ENCODE assay signal across 8 mouse cellular contexts in genomic region chr3:132949791-132950528, GRCm38 (mm10). TPM values are rescaled to one million over a fixed set of nuclear protein-coding genes. Genes with fewer than 3 reads are reported as not detected.
DNase-seq lines count a peak whose midpoint lies in the region; ATAC-seq and TF ChIP-seq lines count a peak whose summit lies in the region.

Gene Npnt, minus strand, starts transcription at chr3:132950291.

- H3K9ac ChIP-seq in forebrain, embryonic 15.5 days (replicated peaks), result peak within 1 kb of the TSS; percentile 57
- peak within 1 kb of the TSS; percentile 45 for H3K9ac ChIP-seq in intestine, embryonic 14.5 days (ENCODE audit: low read length)
- H3K9ac ChIP-seq in stomach, postnatal 0 days (ENCODE audit: low read length), result peak within 1 kb of the TSS; percentile 67

- H3K4me2 ChIP-seq in forebrain, embryonic 15.5 days (replicated peaks), result peak within 1 kb of the TSS; percentile 93
- peak within 1 kb of the TSS; percentile 85 for H3K4me2 ChIP-seq in intestine, embryonic 14.5 days (ENCODE audit: low read length)
- peak within 1 kb of the TSS; percentile 98 for H3K4me2 ChIP-seq in stomach, postnatal 0 days (replicated peaks; ENCODE audit: low read depth)

- peak; percentile 50 for TF ChIP-seq CTCF in stomach, postnatal 0 days (IDR thresholded peaks at IDR 0.05; ENCODE audit: low read depth)

- H3K27me3 ChIP-seq in forebrain, embryonic 15.5 days, result 0 out of 2 replicates have a peak, but pooled peaks cover 4% of the 10 kb centered on the region
- no peaks in the 10 kb centered on the region for H3K27me3 ChIP-seq in intestine, embryonic 14.5 days (replicated peaks; ENCODE audit: control insufficient read depth, insufficient read depth, low read length)
- peaks cover 40% of the 10 kb centered on the region for H3K27me3 ChIP-seq in limb, embryonic 10.5 days (ENCODE audit: low read depth, poor library complexity, severe bottlenecking)
- peaks cover 44% of the 10 kb centered on the region for H3K27me3 ChIP-seq in midbrain, embryonic 10.5 days (ENCODE audit: low read depth, poor library complexity, severe bottlenecking)
- H3K27me3 ChIP-seq in stomach, postnatal 0 days (ENCODE audit: control insufficient read depth, insufficient read depth, low read length), result no peaks in the 10 kb centered on the region

- ATAC-seq in forebrain, embryonic 15.5 days (replicated peaks), result peak; percentile 92
- ATAC-seq in intestine, embryonic 14.5 days (replicated peaks; ENCODE audit: low FRiP score, low TSS enrichment, low read depth), result peak; percentile 87
- peak; percentile 83 for ATAC-seq in stomach, postnatal 0 days (ENCODE audit: low FRiP score, low TSS enrichment)

- under 1% methylated on average over 59 of the region's 82 CpGs for WGBS in forebrain, embryonic 15.5 days
- WGBS in intestine, embryonic 14.5 days, result under 1% methylated on average over 64 of the region's 82 CpGs
- under 1% methylated on average over 78 of the region's 82 CpGs for WGBS in limb, embryonic 10.5 days
- WGBS in midbrain, embryonic 10.5 days, result under 1% methylated on average over 74 of the region's 82 CpGs
- WGBS in stomach, postnatal 0 days, result under 1% methylated on average over 57 of the region's 82 CpGs

- peak within 1 kb of the TSS; percentile 65 for H3K4me3 ChIP-seq in forebrain, embryonic 15.5 days
- peak within 1 kb of the TSS; percentile 67 for H3K4me3 ChIP-seq in intestine, embryonic 14.5 days (ENCODE audit: low read depth, low read length)
- peak within 1 kb of the TSS; percentile 82 for H3K4me3 ChIP-seq in limb, embryonic 10.5 days
- H3K4me3 ChIP-seq in midbrain, embryonic 10.5 days, result peak within 1 kb of the TSS; percentile 78
- H3K4me3 ChIP-seq in stomach, postnatal 0 days (ENCODE audit: low read depth, low read length), result peak within 1 kb of the TSS; percentile 67

- H3K4me1 ChIP-seq in forebrain, embryonic 15.5 days, result peaks cover 16% of the 10 kb centered on the region
- H3K4me1 ChIP-seq in intestine, embryonic 14.5 days (replicated peaks; ENCODE audit: control insufficient read depth, insufficient read depth, low read length), result peaks cover 12% of the 10 kb centered on the region; the same call in 1 of the 2 replicates
- peaks cover 33% of the 10 kb centered on the region for H3K4me1 ChIP-seq in limb, embryonic 10.5 days
- H3K4me1 ChIP-seq in midbrain, embryonic 10.5 days, result peaks cover 26% of the 10 kb centered on the region
- H3K4me1 ChIP-seq in stomach, postnatal 0 days (replicated peaks; ENCODE audit: control insufficient read depth, insufficient read depth), result no peaks in the 10 kb centered on the region; the same call in 1 of the 2 replicates

- no peaks in the 10 kb centered on the region for H3K36me3 ChIP-seq in forebrain, embryonic 15.5 days
- H3K36me3 ChIP-seq in intestine, embryonic 14.5 days (ENCODE audit: control insufficient read depth, insufficient read depth, low read length), result no peaks in the 10 kb centered on the region
- H3K36me3 ChIP-seq in limb, embryonic 10.5 days, result no peaks in the 10 kb centered on the region
- H3K36me3 ChIP-seq in midbrain, embryonic 10.5 days, result no peaks in the 10 kb centered on the region
- H3K36me3 ChIP-seq in stomach, postnatal 0 days (ENCODE audit: control insufficient read depth, insufficient read depth, low read length), result no peaks in the 10 kb centered on the region

- no peak within 1 kb of the TSS for H3K27ac ChIP-seq in forebrain, embryonic 15.5 days (replicated peaks)
- H3K27ac ChIP-seq in intestine, embryonic 14.5 days (ENCODE audit: low read depth), result no peak within 1 kb of the TSS
- peak within 1 kb of the TSS; percentile 78 for H3K27ac ChIP-seq in limb, embryonic 10.5 days
- peak within 1 kb of the TSS; percentile 79 for H3K27ac ChIP-seq in midbrain, embryonic 10.5 days (replicated peaks)
- peak within 1 kb of the TSS; percentile 49 for H3K27ac ChIP-seq in stomach, postnatal 0 days (replicated peaks)

- DNase-seq in cerebellum, postnatal 10 days, result peak; percentile 38 to 42
- no peak for DNase-seq in cerebellum, adult 9-11 months
- peak; percentile 30 to 32 for DNase-seq in adrenal gland, adult 18-20 months (ENCODE audit: low spot score in 2 of 2)
- DNase-seq in intestine, embryonic 14.5 days (ENCODE audit: low spot score), result peak; percentile 83
- DNase-seq in limb, embryonic 10.5 days (ENCODE audit: low spot score), result peak; percentile 78
- DNase-seq in midbrain, embryonic 10.5 days (ENCODE audit: low spot score), result peak; percentile 48
- peak; percentile 61 for DNase-seq in stomach, postnatal 0 days (ENCODE audit: low spot score)

- H3K9me3 ChIP-seq in forebrain, embryonic 15.5 days, result no peaks in the 10 kb centered on the region
- no peaks in the 10 kb centered on the region for H3K9me3 ChIP-seq in intestine, embryonic 14.5 days (ENCODE audit: control insufficient read depth, low read length)
- H3K9me3 ChIP-seq in limb, embryonic 10.5 days (replicated peaks), result no peaks in the 10 kb centered on the region
- H3K9me3 ChIP-seq in midbrain, embryonic 10.5 days (replicated peaks), result no peaks in the 10 kb centered on the region
- no peaks in the 10 kb centered on the region for H3K9me3 ChIP-seq in stomach, postnatal 0 days (ENCODE audit: control insufficient read depth, low read length)

- no peak for TF ChIP-seq EP300 in stomach, postnatal 0 days (optimal IDR thresholded peaks at IDR 0.05)

RNA-seq across cellular contexts. Expression of gene Npnt, which starts in this region (rescaled TPM):
- total RNA-seq in adrenal gland, adult 18-20 months (2021), result 10 to 100 TPM; 10.5 to 10.7 TPM
- 5.5 and 8.2 TPM in 2 replicates for polyA plus RNA-seq in forebrain, embryonic 15.5 days (2015; fragmentation: Nextera tagmentation; extraction: Ambion mirVana)
- 42.0 and 45.3 TPM in 2 replicates for polyA plus RNA-seq in intestine, embryonic 14.5 days (2014; fragmentation: Nextera tagmentation; extraction: Ambion mirVana)
- polyA plus RNA-seq in limb, embryonic 10.5 days (2016; fragmentation: Nextera tagmentation; extraction: Ambion mirVana), result 11.3 and 14.5 TPM in 2 replicates
- polyA plus RNA-seq in midbrain, embryonic 10.5 days (2016; fragmentation: Nextera tagmentation; extraction: Ambion mirVana), result 9.0 and 10.2 TPM in 2 replicates
- polyA plus RNA-seq in stomach, postnatal 0 days (2015; fragmentation: Nextera tagmentation; extraction: Ambion mirVana), result 48.0 and 64.8 TPM in 2 replicates

Comparison
In these comparisons a context has a peak if more than half of its experiments do, and no peak if none do; other contexts are left out.
1. H3K27ac ChIP-seq: peak in limb, embryonic 10.5 days (single experiment), midbrain, embryonic 10.5 days (single experiment) and stomach, postnatal 0 days (single experiment); none in forebrain, embryonic 15.5 days (single experiment) and intestine, embryonic 14.5 days (single experiment).
2. Peak in every context shown above with its lines, with median percentiles within 50 percentile points of each other: ATAC-seq, H3K4me2 ChIP-seq, H3K4me3 ChIP-seq and H3K9ac ChIP-seq.